Mouse (Mus musculus): ENCODE data around the gene D10Jhu81e. TPM values are rescaled to one million over a fixed set of nuclear protein-coding genes. Genes with fewer than 3 reads are reported as not detected.
A peak's percentile ranks its signal among the peaks of the same experiment; 100 is the strongest.
"Not testable (repeated sequence)": the region's sequence is repeated elsewhere in the genome, so short reads cannot be mapped to it uniquely, and the experiment has no call there.

The D10Jhu81e gene
- 17.9 and 56.8 TPM in 2 replicates for polyA plus RNA-seq (2014; fragmentation: Nextera tagmentation; extraction: Ambion mirVana)

- H3K27ac ChIP-seq (replicated peaks; ENCODE audit: low read depth, low read length): peak within 1 kb of the TSS; percentile 70
- peaks cover 11% of the 10 kb centered on the region for H3K4me1 ChIP-seq (ENCODE audit: control insufficient read depth, insufficient read depth, low read length)
- no peaks in the 10 kb centered on the region for H3K9me3 ChIP-seq (ENCODE audit: control insufficient read depth, low read length)
- H3K27me3 ChIP-seq (ENCODE audit: control insufficient read depth, insufficient read depth, low read length): no peaks in the 10 kb centered on the region
- DNase-seq (peak; percentile 99), ATAC-seq (ENCODE audit: low FRiP score, low TSS enrichment) (peak; percentile 95)
- H3K9ac ChIP-seq (replicated peaks; ENCODE audit: low read length): peak within 1 kb of the TSS; percentile 69
- WGBS: 1% methylated on average over 50 of the region's 50 CpGs
- H3K4me3 ChIP-seq (replicated peaks; ENCODE audit: low read depth, low read length): peak within 1 kb of the TSS; percentile 74
- peak within 1 kb of the TSS; percentile 85 for H3K4me2 ChIP-seq (ENCODE audit: low read length)
- H3K36me3 ChIP-seq (ENCODE audit: control insufficient read depth, insufficient read depth, low read length): peaks cover 69% of the 10 kb centered on the region
Observed at GRCm38 (mm10) chr10:78169281-78170042, at the start of gene D10Jhu81e. Gene D10Jhu81e (minus strand): TSS chr10:78169782.

GRCm38 (mm10) chr10:78218576-78218975 is 49.0 kb upstream of the D10Jhu81e start:
- no peak overlapping the region for H3K27ac ChIP-seq (replicated peaks; ENCODE audit: low read depth, low read length)
- no peak overlapping the region for H3K9ac ChIP-seq (replicated peaks; ENCODE audit: low read length)
- 95% methylated on average over 6 of the region's 6 CpGs for WGBS
- no peaks in the 10 kb centered on the region for H3K4me1 ChIP-seq (ENCODE audit: control insufficient read depth, insufficient read depth, low read length)
- H3K4me2 ChIP-seq (ENCODE audit: low read length): no peak overlapping the region
- ATAC-seq (ENCODE audit: low FRiP score, low TSS enrichment): no peak
- H3K4me3 ChIP-seq (replicated peaks; ENCODE audit: low read depth, low read length): no peak overlapping the region
- no peak for DNase-seq
- H3K27me3 ChIP-seq (ENCODE audit: control insufficient read depth, insufficient read depth, low read length): no peaks in the 10 kb centered on the region
- H3K36me3 ChIP-seq (ENCODE audit: control insufficient read depth, insufficient read depth, low read length): peaks cover 82% of the 10 kb centered on the region
- no peaks in the 10 kb centered on the region for H3K9me3 ChIP-seq (ENCODE audit: control insufficient read depth, low read length)

GRCm38 (mm10) chr10:78216376-78217083 is 46.9 kb upstream of the D10Jhu81e start:
- Histone ChIP-seq H3K4me2 (ENCODE audit: low read length) (no peak overlapping the region), H3K9me3 (ENCODE audit: control insufficient read depth, low read length) (no peaks in the 10 kb centered on the region), H3K4me1 (ENCODE audit: control insufficient read depth, insufficient read depth, low read length) (no peaks in the 10 kb centered on the region), H3K9ac (replicated peaks; ENCODE audit: low read length) (no peak overlapping the region), H3K27ac (replicated peaks; ENCODE audit: low read depth, low read length) (no peak overlapping the region), H3K4me3 (replicated peaks; ENCODE audit: low read depth, low read length) (no peak overlapping the region), H3K36me3 (ENCODE audit: control insufficient read depth, insufficient read depth, low read length) (peaks cover 92% of the 10 kb centered on the region), H3K27me3 (ENCODE audit: control insufficient read depth, insufficient read depth, low read length) (no peaks in the 10 kb centered on the region)
- ATAC-seq (ENCODE audit: low FRiP score, low TSS enrichment) (no peak), DNase-seq (no peak)
- 91% methylated on average over 6 of the region's 6 CpGs for WGBS

GRCm38 (mm10) chr10:78214371-78214770 is 44.8 kb upstream of the D10Jhu81e start:
- Histone ChIP-seq H3K9me3 (ENCODE audit: control insufficient read depth, low read length) (no peaks in the 10 kb centered on the region), H3K4me3 (replicated peaks; ENCODE audit: low read depth, low read length) (no peak overlapping the region), H3K4me1 (ENCODE audit: control insufficient read depth, insufficient read depth, low read length) (no peaks in the 10 kb centered on the region), H3K36me3 (ENCODE audit: control insufficient read depth, insufficient read depth, low read length) (peaks cover 98% of the 10 kb centered on the region), H3K4me2 (ENCODE audit: low read length) (no peak overlapping the region), H3K27me3 (ENCODE audit: control insufficient read depth, insufficient read depth, low read length) (no peaks in the 10 kb centered on the region), H3K27ac (replicated peaks; ENCODE audit: low read depth, low read length) (no peak overlapping the region), H3K9ac (replicated peaks; ENCODE audit: low read length) (no peak overlapping the region)
- ATAC-seq (ENCODE audit: low FRiP score, low TSS enrichment) (no peak), DNase-seq (no peak)
- WGBS: 95% methylated on average over 9 of the region's 9 CpGs

GRCm38 (mm10) chr10:78211311-78211710 is 41.7 kb upstream of the D10Jhu81e start:
- DNase-seq: peak; percentile 13
- no peak overlapping the region for H3K4me3 ChIP-seq (replicated peaks; ENCODE audit: low read depth, low read length)
- H3K27me3 ChIP-seq (ENCODE audit: control insufficient read depth, insufficient read depth, low read length): no peaks in the 10 kb centered on the region
- no peak overlapping the region for H3K9ac ChIP-seq (replicated peaks; ENCODE audit: low read length)
- 74% methylated on average over 6 of the region's 6 CpGs for WGBS
- H3K27ac ChIP-seq (replicated peaks; ENCODE audit: low read depth, low read length): no peak overlapping the region
- no peak overlapping the region for H3K4me2 ChIP-seq (ENCODE audit: low read length)
- H3K36me3 ChIP-seq (ENCODE audit: control insufficient read depth, insufficient read depth, low read length): peaks cover 99% of the 10 kb centered on the region
- no peak for ATAC-seq (ENCODE audit: low FRiP score, low TSS enrichment)
- H3K4me1 ChIP-seq (ENCODE audit: control insufficient read depth, insufficient read depth, low read length): no peaks in the 10 kb centered on the region
- H3K9me3 ChIP-seq (ENCODE audit: control insufficient read depth, low read length): no peaks in the 10 kb centered on the region

- Histone ChIP-seq H3K9me3 (ENCODE audit: control insufficient read depth, low read length) (no peaks in the 10 kb centered on the region), H3K9ac (replicated peaks; ENCODE audit: low read length) (no peak overlapping the region), H3K4me3 (replicated peaks; ENCODE audit: low read depth, low read length) (no peak overlapping the region), H3K36me3 (ENCODE audit: control insufficient read depth, insufficient read depth, low read length) (peaks cover 99% of the 10 kb centered on the region), H3K4me2 (ENCODE audit: low read length) (no peak overlapping the region), H3K27ac (replicated peaks; ENCODE audit: low read depth, low read length) (no peak overlapping the region), H3K27me3 (ENCODE audit: control insufficient read depth, insufficient read depth, low read length) (no peaks in the 10 kb centered on the region), H3K4me1 (ENCODE audit: control insufficient read depth, insufficient read depth, low read length) (no peaks in the 10 kb centered on the region)
- ATAC-seq (ENCODE audit: low FRiP score, low TSS enrichment): no peak
- DNase-seq: no peak
- WGBS: 96% methylated on average over 4 of the region's 4 CpGs
Observed at GRCm38 (mm10) chr10:78201182-78201581, 31.6 kb upstream of the D10Jhu81e start.

- no peak overlapping the region for H3K9ac ChIP-seq (replicated peaks; ENCODE audit: low read length)
- H3K4me2 ChIP-seq (ENCODE audit: low read length): no peak overlapping the region
- no peak overlapping the region for H3K4me3 ChIP-seq (replicated peaks; ENCODE audit: low read depth, low read length)
- no peak for ATAC-seq (ENCODE audit: low FRiP score, low TSS enrichment)
- WGBS: 93% methylated on average over 5 of the region's 5 CpGs
- no peak overlapping the region for H3K27ac ChIP-seq (replicated peaks; ENCODE audit: low read depth, low read length)
- peaks cover 100% of the 10 kb centered on the region for H3K36me3 ChIP-seq (ENCODE audit: control insufficient read depth, insufficient read depth, low read length)
- no peak for DNase-seq
- no peaks in the 10 kb centered on the region for H3K9me3 ChIP-seq (ENCODE audit: control insufficient read depth, low read length)
- H3K4me1 ChIP-seq (ENCODE audit: control insufficient read depth, insufficient read depth, low read length): no peaks in the 10 kb centered on the region
- no peaks in the 10 kb centered on the region for H3K27me3 ChIP-seq (ENCODE audit: control insufficient read depth, insufficient read depth, low read length)
Observed at GRCm38 (mm10) chr10:78192933-78193332, 23.4 kb upstream of the D10Jhu81e start.

GRCm38 (mm10) chr10:78186076-78186475 is 16.5 kb upstream of the D10Jhu81e start:
- 97% methylated on average over 4 of the region's 4 CpGs for WGBS
- H3K4me1 ChIP-seq (ENCODE audit: control insufficient read depth, insufficient read depth, low read length); H3K9me3 ChIP-seq (ENCODE audit: control insufficient read depth, low read length); H3K4me3 ChIP-seq (replicated peaks; ENCODE audit: low read depth, low read length); H3K27ac ChIP-seq (replicated peaks; ENCODE audit: low read depth, low read length); H3K4me2 ChIP-seq (ENCODE audit: low read length); ATAC-seq (ENCODE audit: low FRiP score, low TSS enrichment); H3K27me3 ChIP-seq (ENCODE audit: control insufficient read depth, insufficient read depth, low read length); H3K9ac ChIP-seq (replicated peaks; ENCODE audit: low read length); DNase-seq: not testable (repeated sequence)
- H3K36me3 ChIP-seq (ENCODE audit: control insufficient read depth, insufficient read depth, low read length): peaks cover 57% of the 10 kb centered on the region

Data from midbrain, embryonic 14.5 days (tissue).